In genomic region chr16:92103572-92104331, GRCm38 (mm10) we compare ENCODE assay signal across 9 mouse cellular contexts. TPM values are rescaled to one million over a fixed set of nuclear protein-coding genes. Genes with fewer than 3 reads are reported as not detected.
DNase-seq lines count a peak whose midpoint lies in the region; ATAC-seq and TF ChIP-seq lines count a peak whose summit lies in the region.
"Had no signal": no experiment of that assay in that cellular context is flagged by ENCODE, and none has a peak within 500 bp of the region (broad histone marks: within the 10 kb centered on the region; RNA-seq: fewer than 3 reads in every experiment).

No protein-coding gene starts in this region.

- H3K4me2 ChIP-seq in forebrain, embryonic 14.5 days (ENCODE audit: low read length): no peak overlapping the region
- H3K4me2 ChIP-seq: limb, embryonic 12.5 days had no signal

- no peaks in the 10 kb centered on the region for H3K9me3 ChIP-seq in forebrain, embryonic 14.5 days (replicated peaks; ENCODE audit: control insufficient read depth, low read length)
- H3K9me3 ChIP-seq: limb, embryonic 12.5 days had no signal

- DNase-seq in ovary, adult 18-20 months (ENCODE audit: low spot score): peak; percentile 45
- DNase-seq in ovary, postnatal 36 days (ENCODE audit: low spot score): no peak
- DNase-seq in forebrain, embryonic 14.5 days (ENCODE audit: low spot score): no peak
- DNase-seq in kidney, adult 9 months: peak; percentile 59
- no peak for DNase-seq in spleen, postnatal 14 days (ENCODE audit: low spot score in 2 of 2)
- DNase-seq in cerebellum, adult 9-10 months: no peak

- 31% methylated on average over 9 of the region's 9 CpGs for WGBS in forebrain, embryonic 14.5 days
- WGBS in olfactory bulb, adult 2 months: 57% methylated on average over 9 of the region's 9 CpGs

- H3K9ac ChIP-seq in forebrain, embryonic 14.5 days (ENCODE audit: low read length): no peak overlapping the region
- H3K9ac ChIP-seq: limb, embryonic 12.5 days had no signal

- H3K36me3 ChIP-seq in forebrain, embryonic 14.5 days (ENCODE audit: control insufficient read depth, insufficient read depth, low read length): peaks cover 4% of the 10 kb centered on the region; the same call in 1 of the 2 replicates

- TF ChIP-seq CTCF in olfactory bulb, adult 2 months (IDR thresholded peaks at IDR 0.05; ENCODE audit: insufficient read depth, low read depth, low read length): no peak

- H3K4me1 ChIP-seq in forebrain, embryonic 14.5 days (ENCODE audit: control insufficient read depth, insufficient read depth, low read length): no peaks in the 10 kb centered on the region; the same call in 1 of the 2 replicates
- peaks cover 31% of the 10 kb centered on the region for H3K4me1 ChIP-seq in olfactory bulb, adult 2 months (ENCODE audit: control insufficient read depth, insufficient read depth, low read length)

- H3K27me3 ChIP-seq in forebrain, embryonic 14.5 days (replicated peaks; ENCODE audit: control insufficient read depth, insufficient read depth, low read length): no peaks in the 10 kb centered on the region

- ATAC-seq in forebrain, embryonic 14.5 days: 0 out of 2 replicates have a peak, but pooled peaks have one; percentile 40

- no peak overlapping the region for H3K4me3 ChIP-seq in forebrain, embryonic 14.5 days (ENCODE audit: low read depth, low read length)
- H3K4me3 ChIP-seq in olfactory bulb, adult 2 months (ENCODE audit: insufficient read depth, low read depth, low read length): no peak overlapping the region
- H3K4me3 ChIP-seq: limb, embryonic 12.5 days had no signal

- TF ChIP-seq POLR2A in olfactory bulb, adult 2 months (IDR thresholded peaks at IDR 0.05; ENCODE audit: insufficient read depth, low read depth, low read length): no peak

- H3K27ac ChIP-seq in forebrain, embryonic 14.5 days (ENCODE audit: low read depth, low read length): no peak overlapping the region
- peak overlapping the region; percentile 25; the same call in 1 of the 2 replicates for H3K27ac ChIP-seq in olfactory bulb, adult 2 months (ENCODE audit: insufficient read depth, low read depth, low read length)
- H3K27ac ChIP-seq: limb, embryonic 12.5 days had no signal

RNA-seq across cellular contexts. Expression of gene Slc5a3, which starts 45.6 kb away (rescaled TPM):
- polyA plus RNA-seq in forebrain, embryonic 14.5 days (2014; fragmentation: Nextera tagmentation; extraction: Ambion mirVana): 10.8 and 15.3 TPM in 2 replicates
- polyA plus RNA-seq in olfactory bulb, adult 2 months (2012; ENCODE audit: insufficient read depth, insufficient read length, low replicate concordance, missing spikeins): not detected in 2 replicates

RNA-seq across cellular contexts. Expression of gene Gm49711, which starts 45.6 kb away (rescaled TPM):
- polyA plus RNA-seq in forebrain, embryonic 14.5 days (2014; fragmentation: Nextera tagmentation; extraction: Ambion mirVana): 0.41 and 0.63 TPM in 2 replicates
- polyA plus RNA-seq in olfactory bulb, adult 2 months (2012; ENCODE audit: insufficient read depth, insufficient read length, low replicate concordance, missing spikeins): not detected in 2 replicates
- polyA plus RNA-seq: limb, embryonic 12.5 days; stomach, embryonic 14.5 days had no signal

RNA-seq across cellular contexts. Expression of gene Mrps6, which starts 45.7 kb away (rescaled TPM):
- polyA plus RNA-seq in forebrain, embryonic 14.5 days (2014; fragmentation: Nextera tagmentation; extraction: Ambion mirVana): 175 and 186 TPM in 2 replicates
- not detected in 2 replicates for polyA plus RNA-seq in olfactory bulb, adult 2 months (2012; ENCODE audit: insufficient read depth, insufficient read length, low replicate concordance, missing spikeins)

Comparison
In these comparisons a context has a peak if more than half of its experiments do, and no peak if none do; other contexts are left out.
1. DNase-seq: peak in ovary, adult 18-20 months (single experiment) and kidney, adult 9 months (single experiment); none in ovary, postnatal 36 days (single experiment), forebrain, embryonic 14.5 days (single experiment), spleen, postnatal 14 days (0 of 2) and cerebellum, adult 9-10 months (single experiment).
2. RNA of gene Mrps6, which starts 45.7 kb away (polyA plus RNA-seq): 175 to 186 TPM in forebrain, embryonic 14.5 days; not detected in olfactory bulb, adult 2 months; every median in the first group is over 100 times any median in the second.